Mouse (Mus musculus) embryonic facial prominence, embryonic 13.5 days (tissue): ENCODE results near the gene Rnf208. TPM values are rescaled to one million over a fixed set of nuclear protein-coding genes. Genes with fewer than 3 reads are reported as not detected.
A peak's percentile ranks its signal among the peaks of the same experiment; 100 is the strongest.

Experiments
- ATAC-seq: fragments of 200-750 bp; cut with Nextera tagmentation; 2 replicates; pipeline ENCODE4 v1.8.0; 2017; ENCODE audit warnings: low read depth; ENCODE audit not compliant: insufficient number of reproducible peaks, insufficient read depth, low FRiP score, low TSS enrichment
- H3K27ac ChIP-seq: fragments of 300-500 bp; sonication (generic); 2 replicates; pipeline ENCODE4 v1.5.1; 2015; ENCODE audit warnings: moderate library complexity, mild to moderate bottlenecking, inconsistent platforms
- H3K27me3 ChIP-seq: fragments of 300-500 bp; sonication (generic); 2 replicates; pipeline ENCODE4 v1.6.1; 2015; ENCODE audit warnings: mild to moderate bottlenecking, inconsistent platforms
- H3K36me3 ChIP-seq: fragments of 300-500 bp; sonication (generic); 2 replicates; pipeline ENCODE4 v1.6.1; 2015; ENCODE audit warnings: mild to moderate bottlenecking, inconsistent platforms
- H3K4me1 ChIP-seq: fragments of 300-500 bp; sonication (generic); 2 replicates; pipeline ENCODE4 v1.6.1; 2015; ENCODE audit warnings: inconsistent platforms
- H3K4me2 ChIP-seq: fragments of 300-500 bp; sonication (generic); 2 replicates; pipeline ENCODE4 v1.6.1; 2015; ENCODE audit warnings: moderate library complexity, mild to moderate bottlenecking, inconsistent platforms
- H3K4me3 ChIP-seq: fragments of 300-500 bp; sonication (generic); 2 replicates; pipeline ENCODE4 v1.5.1; 2015; ENCODE audit warnings: mild to moderate bottlenecking, inconsistent platforms
- H3K9ac ChIP-seq: fragments of 300-500 bp; sonication (generic); 2 replicates; pipeline ENCODE4 v1.6.1; 2015; ENCODE audit warnings: mild to moderate bottlenecking, inconsistent platforms
- H3K9me3 ChIP-seq: fragments of 300-500 bp; sonication (generic); 2 replicates; pipeline ENCODE4 v1.6.1; 2016; ENCODE audit warnings: inconsistent platforms
- WGBS: fragments of 180-500 bp; shearing (Covaris S2); methylation state at CpG from one replicate; pipeline ENCODE4 v1.1.7; 2015; ENCODE audit warnings: mixed read lengths; 5-methylcytosine and 5-hydroxymethylcytosine counted together
- polyA plus RNA-seq: library from polyadenylated mRNA; unstranded; fragments of >200 nt; fragmentation: Nextera tagmentation; extraction: Ambion mirVana; gene quantifications from 2 replicates; pipeline ENCODE4 v1.2.1, GENCODE M21; 2015

The Rnf208 gene
- polyA plus RNA-seq, 1 experiment from 2014 or later = 10.8 TPM

- H3K36me3 ChIP-seq = peaks cover 9% of the 10 kb centered on the region
- 2% methylated on average over 41 of the region's 41 CpGs for WGBS
- peak overlapping the region; percentile 76 for H3K9ac ChIP-seq
- peaks cover 25% of the 10 kb centered on the region for H3K4me1 ChIP-seq
- peak overlapping the region; percentile 99 for H3K27ac ChIP-seq
- ATAC-seq = peak; percentile 97
- peak overlapping the region; percentile 56 for H3K4me2 ChIP-seq
- peak overlapping the region; percentile 88 for H3K4me3 ChIP-seq
- H3K9me3 ChIP-seq = no peaks in the 10 kb centered on the region
- H3K27me3 ChIP-seq = no peaks in the 10 kb centered on the region
Observed at GRCm38 (mm10) chr2:25224766-25225752, 17.0 kb upstream of the Rnf208 start.

GRCm38 (mm10) chr2:25225811-25226379, 16.2 kb upstream of the Rnf208 start:
- peak overlapping the region; percentile 88 for H3K4me3 ChIP-seq
- no peak overlapping the region for H3K9ac ChIP-seq
- H3K9me3 ChIP-seq = no peaks in the 10 kb centered on the region
- peaks cover 9% of the 10 kb centered on the region for H3K36me3 ChIP-seq
- H3K27me3 ChIP-seq = peaks cover 5% of the 10 kb centered on the region; the same call in 1 of the 2 replicates
- ATAC-seq = no peak
- H3K27ac ChIP-seq = peak overlapping the region; percentile 99
- H3K4me2 ChIP-seq = peak overlapping the region; percentile 56
- WGBS = 69% methylated on average over 8 of the region's 8 CpGs
- H3K4me1 ChIP-seq = peaks cover 25% of the 10 kb centered on the region

GRCm38 (mm10) chr2:25226864-25227263, 15.2 kb upstream of the Rnf208 start:
- H3K9ac ChIP-seq = no peak overlapping the region

GRCm38 (mm10) chr2:25227406-25227805, 14.6 kb upstream of the Rnf208 start:
- Histone ChIP-seq H3K9ac (no peak overlapping the region), H3K4me1 (peaks cover 25% of the 10 kb centered on the region), H3K27ac (no peak overlapping the region), H3K4me3 (no peak overlapping the region), H3K27me3 (peaks cover 13% of the 10 kb centered on the region; the same call in 1 of the 2 replicates), H3K36me3 (no peaks in the 10 kb centered on the region), H3K4me2 (no peak overlapping the region), H3K9me3 (no peaks in the 10 kb centered on the region)
- no peak for ATAC-seq
- 91% methylated on average over 4 of the region's 4 CpGs for WGBS

More at GRCm38 (mm10) chr2:25226864-25227263, 15.2 kb upstream of the Rnf208 start:
- H3K36me3 ChIP-seq = peaks cover 2% of the 10 kb centered on the region
- 74% methylated on average over 5 of the region's 5 CpGs for WGBS
- H3K27me3 ChIP-seq = peaks cover 13% of the 10 kb centered on the region; the same call in 1 of the 2 replicates
- H3K4me2 ChIP-seq = no peak overlapping the region
- H3K4me3 ChIP-seq = no peak overlapping the region
- no peak overlapping the region for H3K27ac ChIP-seq
- H3K9me3 ChIP-seq = no peaks in the 10 kb centered on the region
- H3K4me1 ChIP-seq = peaks cover 25% of the 10 kb centered on the region
- no peak for ATAC-seq

- Histone ChIP-seq H3K27ac (peak overlapping the region; percentile 51; the same call in 1 of the 2 replicates), H3K4me3 (peak overlapping the region; percentile 27), H3K36me3 (no peaks in the 10 kb centered on the region), H3K9ac (peak overlapping the region; percentile 40; the same call in 1 of the 2 replicates), H3K4me2 (peak overlapping the region; percentile 53), H3K27me3 (peaks cover 22% of the 10 kb centered on the region), H3K9me3 (no peaks in the 10 kb centered on the region), H3K4me1 (peaks cover 21% of the 10 kb centered on the region)
- ATAC-seq = no peak
- WGBS = under 1% methylated on average over 7 of the region's 7 CpGs
Observed at GRCm38 (mm10) chr2:25228431-25228889, 13.6 kb upstream of the Rnf208 start.

- WGBS = 69% methylated on average over 6 of the region's 6 CpGs
- H3K4me3 ChIP-seq = no peak overlapping the region
- no peak overlapping the region for H3K9ac ChIP-seq
Observed at GRCm38 (mm10) chr2:25228995-25229530, 13.0 kb upstream of the Rnf208 start.

GRCm38 (mm10) chr2:25229582-25229981, 12.5 kb upstream of the Rnf208 start:
- Histone ChIP-seq H3K27ac (no peak overlapping the region), H3K27me3 (peaks cover 25% of the 10 kb centered on the region), H3K4me3 (no peak overlapping the region), H3K9me3 (no peaks in the 10 kb centered on the region), H3K36me3 (no peaks in the 10 kb centered on the region), H3K4me2 (no peak overlapping the region), H3K4me1 (peaks cover 17% of the 10 kb centered on the region; the same call in 1 of the 2 replicates), H3K9ac (no peak overlapping the region)
- WGBS = 78% methylated on average over 5 of the region's 5 CpGs
- ATAC-seq = no peak

More at GRCm38 (mm10) chr2:25228995-25229530, 13.0 kb upstream of the Rnf208 start:
- Histone ChIP-seq H3K4me2 (peak overlapping the region; percentile 53), H3K36me3 (no peaks in the 10 kb centered on the region), H3K27ac (no peak overlapping the region), H3K4me1 (peaks cover 17% of the 10 kb centered on the region; the same call in 1 of the 2 replicates), H3K9me3 (no peaks in the 10 kb centered on the region), H3K27me3 (peaks cover 22% of the 10 kb centered on the region)
- ATAC-seq = no peak

GRCm38 (mm10) chr2:25230581-25230980, 11.5 kb upstream of the Rnf208 start:
- Histone ChIP-seq H3K4me3 (no peak overlapping the region), H3K9me3 (no peaks in the 10 kb centered on the region), H3K36me3 (no peaks in the 10 kb centered on the region), H3K27ac (no peak overlapping the region), H3K9ac (0 out of 2 replicates have a peak overlapping the region, but pooled peaks have one; percentile 11), H3K4me1 (peaks cover 14% of the 10 kb centered on the region; the same call in 1 of the 2 replicates), H3K4me2 (no peak overlapping the region), H3K27me3 (peaks cover 29% of the 10 kb centered on the region)
- WGBS = 80% methylated on average over 7 of the region's 7 CpGs
- ATAC-seq = no peak

GRCm38 (mm10) chr2:25231038-25231437, 11.0 kb upstream of the Rnf208 start:
- no peaks in the 10 kb centered on the region for H3K9me3 ChIP-seq
- WGBS = 47% methylated on average over 12 of the region's 12 CpGs
- H3K36me3 ChIP-seq = no peaks in the 10 kb centered on the region
- H3K27me3 ChIP-seq = peaks cover 31% of the 10 kb centered on the region
- H3K27ac ChIP-seq = no peak overlapping the region
- no peak overlapping the region for H3K4me3 ChIP-seq
- no peak for ATAC-seq
- peaks cover 11% of the 10 kb centered on the region; the same call in 1 of the 2 replicates for H3K4me1 ChIP-seq
- no peak overlapping the region for H3K9ac ChIP-seq
- no peak overlapping the region for H3K4me2 ChIP-seq

- no peak overlapping the region for H3K4me3 ChIP-seq
- H3K27me3 ChIP-seq = peaks cover 39% of the 10 kb centered on the region
- H3K4me2 ChIP-seq = no peak overlapping the region
- ATAC-seq = no peak
- H3K4me1 ChIP-seq = peaks cover 5% of the 10 kb centered on the region; the same call in 1 of the 2 replicates
- no peaks in the 10 kb centered on the region for H3K9me3 ChIP-seq
- no peaks in the 10 kb centered on the region for H3K36me3 ChIP-seq
- no peak overlapping the region for H3K27ac ChIP-seq
- 74% methylated on average over 4 of the region's 4 CpGs for WGBS
- no peak overlapping the region for H3K9ac ChIP-seq
Observed at GRCm38 (mm10) chr2:25233421-25233820, 8.6 kb upstream of the Rnf208 start.

GRCm38 (mm10) chr2:25234050-25234449, 8.0 kb upstream of the Rnf208 start, which contains the start of gene Slc34a3:
Gene Slc34a3 (minus strand): TSS chr2:25234364.
- Histone ChIP-seq H3K27ac (no peak within 1 kb of the TSS), H3K4me3 (no peak within 1 kb of the TSS), H3K4me1 (no peaks in the 10 kb centered on the region), H3K9me3 (no peaks in the 10 kb centered on the region), H3K4me2 (no peak within 1 kb of the TSS), H3K36me3 (no peaks in the 10 kb centered on the region), H3K9ac (no peak within 1 kb of the TSS), H3K27me3 (peaks cover 39% of the 10 kb centered on the region)
- WGBS = 91% methylated on average over 3 of the region's 3 CpGs
- no peak for ATAC-seq
